Mouse (Mus musculus): ENCODE measurements around the gene Sema6c.

- TF ChIP-seq POLR2A (IDR thresholded peaks at IDR 0.05; ENCODE audit: extremely low read depth, insufficient read depth, low read length) (no peak), CTCF (IDR thresholded peaks at IDR 0.05; ENCODE audit: low read depth, low read length) (no peak)
Measured at GRCm38 (mm10) chr3:95161618-95162344, 1.5 kb downstream of the Sema6c start.

Data from liver, adult 2 months (tissue).